18 mouse cellular contexts compared by ENCODE assay signal in the genomic region with DNA sequence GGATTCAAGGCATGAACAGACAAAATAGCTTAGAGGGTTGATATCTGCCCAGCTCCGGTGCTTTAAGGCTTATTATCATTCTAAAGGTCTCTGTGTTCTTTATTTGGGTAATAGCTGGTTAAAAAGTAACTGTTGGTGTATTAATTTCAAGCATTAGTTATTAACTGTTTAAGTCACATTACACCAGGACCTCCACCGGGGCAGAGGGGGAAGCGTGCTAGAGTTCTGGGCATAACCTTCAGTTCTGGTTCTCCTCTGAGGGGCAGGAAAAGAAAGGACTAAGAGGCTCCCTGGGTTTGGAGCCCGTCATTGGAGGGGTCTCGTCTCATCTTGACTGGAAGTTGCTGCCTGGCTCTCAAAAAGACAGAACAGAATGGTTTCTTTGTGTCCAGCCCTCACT.
DNase-seq lines count a peak whose midpoint lies in the region; ATAC-seq lines count a peak whose summit lies in the region.
"Had no signal": no experiment of that assay in that cellular context is flagged by ENCODE, and none has a peak within 500 bp of the region (broad histone marks: within the 10 kb centered on the region; RNA-seq: fewer than 3 reads in every experiment).

No protein-coding gene starts in this region.

- H3K4me3 ChIP-seq in lung, embryonic 16.5 days (ENCODE audit: low read length), result no peak overlapping the region
- no peak overlapping the region for H3K4me3 ChIP-seq in kidney, embryonic 16.5 days (ENCODE audit: low read length)
- H3K4me3 ChIP-seq in forebrain, embryonic 14.5 days (ENCODE audit: low read depth, low read length), result no peak overlapping the region
- H3K4me3 ChIP-seq: embryonic facial prominence, embryonic 13.5 days; forebrain, embryonic 12.5 days; heart, embryonic 12.5 days had no signal

- no peak overlapping the region for H3K9ac ChIP-seq in lung, embryonic 16.5 days (ENCODE audit: low read length)
- no peak overlapping the region for H3K9ac ChIP-seq in kidney, embryonic 16.5 days (replicated peaks; ENCODE audit: low read length)
- no peak overlapping the region for H3K9ac ChIP-seq in forebrain, embryonic 14.5 days (ENCODE audit: low read length)
- H3K9ac ChIP-seq: embryonic facial prominence, embryonic 13.5 days; forebrain, embryonic 12.5 days; forebrain, postnatal 0 days; heart, embryonic 12.5 days had no signal

- no peaks in the 10 kb centered on the region for H3K9me3 ChIP-seq in lung, embryonic 16.5 days (ENCODE audit: control insufficient read depth, low read length)
- no peaks in the 10 kb centered on the region for H3K9me3 ChIP-seq in kidney, embryonic 16.5 days (ENCODE audit: low read length)
- H3K9me3 ChIP-seq in forebrain, embryonic 14.5 days (replicated peaks; ENCODE audit: control insufficient read depth, low read length), result no peaks in the 10 kb centered on the region
- H3K9me3 ChIP-seq: embryonic facial prominence, embryonic 13.5 days; forebrain, embryonic 12.5 days; heart, embryonic 12.5 days had no signal

- no peak overlapping the region for H3K4me2 ChIP-seq in lung, embryonic 16.5 days (ENCODE audit: low read depth, low read length)
- no peak overlapping the region for H3K4me2 ChIP-seq in kidney, embryonic 16.5 days (replicated peaks; ENCODE audit: low read depth, low read length)
- H3K4me2 ChIP-seq in forebrain, embryonic 14.5 days (ENCODE audit: low read length), result no peak overlapping the region
- H3K4me2 ChIP-seq: embryonic facial prominence, embryonic 13.5 days; forebrain, embryonic 12.5 days; heart, embryonic 12.5 days had no signal

- H3K36me3 ChIP-seq in lung, embryonic 16.5 days (ENCODE audit: control insufficient read depth, insufficient read depth, low read length), result no peaks in the 10 kb centered on the region
- H3K36me3 ChIP-seq in kidney, embryonic 16.5 days (ENCODE audit: insufficient read depth, low read length), result peaks cover 6% of the 10 kb centered on the region; the same call in 1 of the 2 replicates
- H3K36me3 ChIP-seq in forebrain, embryonic 14.5 days (ENCODE audit: control insufficient read depth, insufficient read depth, low read length), result peaks cover 87% of the 10 kb centered on the region
- H3K36me3 ChIP-seq: heart, embryonic 12.5 days had no signal

- no peaks in the 10 kb centered on the region for H3K27me3 ChIP-seq in lung, embryonic 16.5 days (ENCODE audit: control insufficient read depth, insufficient read depth, low read depth, low read length)
- no peaks in the 10 kb centered on the region for H3K27me3 ChIP-seq in kidney, embryonic 16.5 days (ENCODE audit: insufficient read depth, low read length)
- H3K27me3 ChIP-seq in forebrain, embryonic 14.5 days (replicated peaks; ENCODE audit: control insufficient read depth, insufficient read depth, low read length), result no peaks in the 10 kb centered on the region
- H3K27me3 ChIP-seq: embryonic facial prominence, embryonic 13.5 days; forebrain, embryonic 12.5 days; heart, embryonic 12.5 days had no signal

- peak overlapping the region; percentile 77; the same call in 1 of the 2 replicates for H3K27ac ChIP-seq in lung, embryonic 16.5 days (ENCODE audit: low read length)
- H3K27ac ChIP-seq in kidney, embryonic 16.5 days (ENCODE audit: low read length), result peak overlapping the region; percentile 50
- no peak overlapping the region for H3K27ac ChIP-seq in forebrain, embryonic 14.5 days (ENCODE audit: low read depth, low read length)
- H3K27ac ChIP-seq: embryonic facial prominence, embryonic 13.5 days; forebrain, embryonic 12.5 days had no signal

- H3K4me1 ChIP-seq in lung, embryonic 16.5 days (replicated peaks; ENCODE audit: control insufficient read depth, insufficient read depth, low read length), result peaks cover 6% of the 10 kb centered on the region; the same call in 1 of the 2 replicates
- no peaks in the 10 kb centered on the region for H3K4me1 ChIP-seq in kidney, embryonic 16.5 days (ENCODE audit: insufficient read depth, low read length)
- no peaks in the 10 kb centered on the region for H3K4me1 ChIP-seq in forebrain, embryonic 14.5 days (ENCODE audit: control insufficient read depth, insufficient read depth, low read length)
- H3K4me1 ChIP-seq: embryonic facial prominence, embryonic 13.5 days; forebrain, embryonic 12.5 days had no signal

- 88% methylated on average over 5 of the region's 5 CpGs for WGBS in lung, embryonic 16.5 days
- WGBS in kidney, embryonic 16.5 days, result 64% methylated on average over 5 of the region's 5 CpGs
- 93% methylated on average over 5 of the region's 5 CpGs for WGBS in forebrain, embryonic 14.5 days

- no peak for ATAC-seq in lung, embryonic 16.5 days (ENCODE audit: low read depth)
- no peak for ATAC-seq in kidney, embryonic 16.5 days (ENCODE audit: low FRiP score, low TSS enrichment)
- ATAC-seq in forebrain, embryonic 14.5 days, result no peak

- no peak for DNase-seq in lung, postnatal 36 days
- DNase-seq in kidney, adult 8-10 months, result peak; percentile 36 to 43
- DNase-seq in kidney, postnatal 36 days, result peak; percentile 38 to 39
- no peak for DNase-seq in left cerebral cortex, adult 18-20 months (ENCODE audit: low spot score in 2 of 2)
- no peak for DNase-seq in spleen, adult 12 weeks (ENCODE audit: low spot score)
- no peak for DNase-seq in forebrain, embryonic 14.5 days (ENCODE audit: low spot score)
- DNase-seq: adrenal gland, adult 8-10 months; adrenal gland, postnatal 36 days; cerebellum, adult 11 months; cerebellum, adult 9-11 months; cerebellum, postnatal 36 days; forebrain, postnatal 0 days; gastrocnemius, postnatal 14 days had no signal

Comparison
In these comparisons a context has a peak if more than half of its experiments do, and no peak if none do; other contexts are left out.
1. DNase-seq: peak in kidney, adult 8-10 months (2 of 2) and kidney, postnatal 36 days (2 of 2); none in lung, postnatal 36 days (single experiment), left cerebral cortex, adult 18-20 months (0 of 2), spleen, adult 12 weeks (single experiment) and forebrain, embryonic 14.5 days (single experiment).